19 mouse cellular contexts compared by ENCODE assay signal in genomic region chr2:167902116-167902703, GRCm38 (mm10). TPM values are rescaled to one million over a fixed set of nuclear protein-coding genes. Genes with fewer than 3 reads are reported as not detected.
DNase-seq lines count a peak whose midpoint lies in the region; ATAC-seq and TF ChIP-seq lines count a peak whose summit lies in the region.
"Had no signal": no experiment of that assay in that cellular context is flagged by ENCODE, and none has a peak within 500 bp of the region (broad histone marks: within the 10 kb centered on the region; RNA-seq: fewer than 3 reads in every experiment).

No protein-coding gene starts in this region.

- no peak overlapping the region for H3K9ac ChIP-seq in limb, embryonic 15.5 days
- H3K9ac ChIP-seq in midbrain, embryonic 11.5 days (ENCODE audit: low read length): no peak overlapping the region
- no peak overlapping the region for H3K9ac ChIP-seq in midbrain, embryonic 13.5 days (replicated peaks)
- H3K9ac ChIP-seq in MEL (ENCODE audit: control insufficient read depth, low read depth, low read length, poor library complexity, severe bottlenecking): no peak overlapping the region
- H3K9ac ChIP-seq: midbrain, embryonic 15.5 days had no signal

- TF ChIP-seq CTCF in MEL (IDR thresholded peaks at IDR 0.05 in 2 of 3, conservative IDR thresholded peaks at IDR 0.05 in 1 of 3; ENCODE audit: control insufficient read depth in 1 of 3, insufficient read depth in 1 of 3, low read depth in 2 of 3, low read length in 3 of 3, poor library complexity in 1 of 3, severe bottlenecking in 1 of 3): peak; percentile 6 to 43 (median 38); a peak in 4 of 6 replicates

- 0 out of 2 replicates have a peak overlapping the region, but pooled peaks have one; percentile 43 for H3K27ac ChIP-seq in limb, embryonic 15.5 days
- no peak overlapping the region for H3K27ac ChIP-seq in limb, embryonic 10.5 days
- H3K27ac ChIP-seq in midbrain, embryonic 11.5 days (ENCODE audit: low read depth, low read length): no peak overlapping the region
- no peak overlapping the region for H3K27ac ChIP-seq in midbrain, embryonic 13.5 days
- no peak overlapping the region for H3K27ac ChIP-seq in MEL (ENCODE audit: control insufficient read depth, low read depth, low read length)
- H3K27ac ChIP-seq: left cerebral cortex, adult 2 months; midbrain, embryonic 15.5 days had no signal

- H3K27me3 ChIP-seq in limb, embryonic 15.5 days: no peaks in the 10 kb centered on the region
- peaks cover 30% of the 10 kb centered on the region for H3K27me3 ChIP-seq in limb, embryonic 10.5 days (ENCODE audit: low read depth, poor library complexity, severe bottlenecking)
- H3K27me3 ChIP-seq in midbrain, embryonic 11.5 days (ENCODE audit: control insufficient read depth, insufficient read depth, low read length): no peaks in the 10 kb centered on the region
- no peaks in the 10 kb centered on the region for H3K27me3 ChIP-seq in midbrain, embryonic 13.5 days
- H3K27me3 ChIP-seq in MEL (ENCODE audit: control insufficient read depth in 1 of 2, insufficient read depth in 2 of 2, low read length in 2 of 2): peaks cover 0 to 3% of the 10 kb centered on the region in 2 experiments; a peak in 2 of 4 replicates

- no peak for DNase-seq in limb, embryonic 10.5 days (ENCODE audit: low spot score)
- peak; percentile 47 for DNase-seq in midbrain, embryonic 11.5 days (ENCODE audit: low spot score, missing footprints)
- peak; percentile 35 for DNase-seq in MEL (ENCODE audit: low read depth, low spot score)
- no peak for DNase-seq in kidney, postnatal 10 days
- no peak for DNase-seq in adrenal gland, postnatal 14 days
- DNase-seq: adrenal gland, postnatal 10 days; cerebellum, adult 11-12 months; cerebellum, postnatal 14 days; gastrocnemius, postnatal 10 days; kidney, adult 8-10 months; thymus, postnatal 36 days had no signal

- no peaks in the 10 kb centered on the region for H3K79me2 ChIP-seq in MEL (ENCODE audit: control insufficient read depth, insufficient read depth, low read length, poor library complexity)

- no peak for TF ChIP-seq EP300 in MEL (IDR thresholded peaks at IDR 0.05; ENCODE audit: low read depth in 1 of 2, low read length in 2 of 2)

- H3K4me1 ChIP-seq in limb, embryonic 15.5 days: peaks cover 20% of the 10 kb centered on the region
- H3K4me1 ChIP-seq in limb, embryonic 10.5 days: peaks cover 15% of the 10 kb centered on the region
- H3K4me1 ChIP-seq in midbrain, embryonic 11.5 days (ENCODE audit: control insufficient read depth, insufficient read depth, low read length): no peaks in the 10 kb centered on the region
- 0 out of 2 replicates have a peak, but pooled peaks cover 3% of the 10 kb centered on the region for H3K4me1 ChIP-seq in midbrain, embryonic 13.5 days (replicated peaks)
- no peaks in the 10 kb centered on the region for H3K4me1 ChIP-seq in MEL (ENCODE audit: control insufficient read depth in 1 of 2, insufficient read depth in 2 of 2, low read length in 2 of 2)
- H3K4me1 ChIP-seq: midbrain, embryonic 15.5 days had no signal

- H3K9me3 ChIP-seq in limb, embryonic 15.5 days: no peaks in the 10 kb centered on the region
- no peaks in the 10 kb centered on the region for H3K9me3 ChIP-seq in limb, embryonic 10.5 days (replicated peaks)
- no peaks in the 10 kb centered on the region for H3K9me3 ChIP-seq in midbrain, embryonic 11.5 days (ENCODE audit: control insufficient read depth, low read length)
- no peaks in the 10 kb centered on the region for H3K9me3 ChIP-seq in midbrain, embryonic 13.5 days
- no peaks in the 10 kb centered on the region for H3K9me3 ChIP-seq in MEL (replicated peaks; ENCODE audit: insufficient read depth, low read length)
- H3K9me3 ChIP-seq: midbrain, embryonic 15.5 days had no signal

- TF ChIP-seq RAD21 in MEL (IDR thresholded peaks at IDR 0.05; ENCODE audit: low read depth, low read length): peak; percentile 12

- ATAC-seq in limb, embryonic 15.5 days (ENCODE audit: insufficient number of reproducible peaks, low FRiP score, low TSS enrichment, low read depth): no peak
- no peak for ATAC-seq in midbrain, embryonic 11.5 days (ENCODE audit: low FRiP score)
- ATAC-seq in midbrain, embryonic 13.5 days: no peak
- ATAC-seq: activated CD4-positive, CD25-positive, alpha-beta regulatory T cell, adult 4 months; CD4-positive, CD25-positive, alpha-beta regulatory T cell, adult 4 months; forebrain, embryonic 16.5 days; midbrain, embryonic 15.5 days had no signal

- no peak overlapping the region for H3K4me2 ChIP-seq in limb, embryonic 15.5 days
- no peak overlapping the region for H3K4me2 ChIP-seq in midbrain, embryonic 11.5 days
- no peak overlapping the region for H3K4me2 ChIP-seq in midbrain, embryonic 13.5 days (replicated peaks)
- H3K4me2 ChIP-seq: midbrain, embryonic 15.5 days had no signal

- 55% methylated on average over 9 of the region's 9 CpGs for WGBS in limb, embryonic 15.5 days
- WGBS in limb, embryonic 10.5 days: 63% methylated on average over 9 of the region's 9 CpGs
- 68% methylated on average over 9 of the region's 9 CpGs for WGBS in midbrain, embryonic 11.5 days
- WGBS in midbrain, embryonic 13.5 days: 73% methylated on average over 9 of the region's 9 CpGs

- no peaks in the 10 kb centered on the region for H3K36me3 ChIP-seq in limb, embryonic 15.5 days
- H3K36me3 ChIP-seq in limb, embryonic 10.5 days: no peaks in the 10 kb centered on the region
- H3K36me3 ChIP-seq in midbrain, embryonic 11.5 days (ENCODE audit: control insufficient read depth, insufficient read depth, low read length): no peaks in the 10 kb centered on the region
- no peaks in the 10 kb centered on the region for H3K36me3 ChIP-seq in midbrain, embryonic 13.5 days
- H3K36me3 ChIP-seq in MEL (ENCODE audit: control insufficient read depth in 1 of 2, insufficient read depth in 2 of 2, low read length in 2 of 2): no peaks in the 10 kb centered on the region
- H3K36me3 ChIP-seq: midbrain, embryonic 15.5 days had no signal

- no peak overlapping the region for H3K4me3 ChIP-seq in limb, embryonic 15.5 days
- no peak overlapping the region for H3K4me3 ChIP-seq in limb, embryonic 10.5 days
- H3K4me3 ChIP-seq in midbrain, embryonic 11.5 days (ENCODE audit: low read depth, low read length): no peak overlapping the region
- no peak overlapping the region for H3K4me3 ChIP-seq in midbrain, embryonic 13.5 days (replicated peaks)
- H3K4me3 ChIP-seq in MEL (ENCODE audit: control insufficient read depth in 1 of 2, insufficient read depth in 1 of 2, low read depth in 2 of 2, low read length in 2 of 2): no peak overlapping the region
- H3K4me3 ChIP-seq: left cerebral cortex, adult 2 months; midbrain, embryonic 15.5 days; myocyte had no signal

- no peak for TF ChIP-seq POLR2A in MEL (IDR thresholded peaks at IDR 0.05; ENCODE audit: control insufficient read depth in 1 of 2, insufficient read depth in 1 of 2, low read depth in 1 of 2, low read length in 2 of 2, poor library complexity in 1 of 2)

TF ChIP-seq in MEL, 35 proteins besides CTCF, POLR2A, EP300 and RAD21:
- TF ChIP-seq MXI1 (IDR thresholded peaks at IDR 0.05; ENCODE audit: low read depth, low read length) (no peak), MAFK (IDR thresholded peaks at IDR 0.05; ENCODE audit: borderline replicate concordance, low read depth, low read length) (no peak), USF2 (IDR thresholded peaks at IDR 0.05; ENCODE audit: borderline replicate concordance in 1 of 2, insufficient read depth in 1 of 2, low read depth in 1 of 2, low read length in 2 of 2) (no peak), ZKSCAN1 (IDR thresholded peaks at IDR 0.05; ENCODE audit: low read depth, low read length) (no peak), SMC3 (IDR thresholded peaks at IDR 0.05; ENCODE audit: low read depth, low read length) (peak; percentile 25), TCF12 (IDR thresholded peaks at IDR 0.05; ENCODE audit: low read depth, low read length) (no peak), USF1 (IDR thresholded peaks at IDR 0.05; ENCODE audit: low read depth, low read length) (no peak), JUND (IDR thresholded peaks at IDR 0.05; ENCODE audit: low read depth, low read length) (no peak)
TF ChIP-seq in MEL: peak in this region for 1.

RNA-seq across cellular contexts. Expression of gene Ptpn1, which starts 29.6 kb away (rescaled TPM):
- 50.2 and 55.6 TPM in 2 replicates for polyA plus RNA-seq in limb, embryonic 15.5 days (2015; fragmentation: Nextera tagmentation; extraction: Ambion mirVana)
- 56.4 and 62.2 TPM in 2 replicates for polyA plus RNA-seq in limb, embryonic 10.5 days (2016; fragmentation: Nextera tagmentation; extraction: Ambion mirVana)
- polyA plus RNA-seq in midbrain, embryonic 11.5 days (2014; fragmentation: Nextera tagmentation; extraction: Ambion mirVana): 89.8 and 92.6 TPM in 2 replicates
- 102 and 105 TPM in 2 replicates for polyA plus RNA-seq in midbrain, embryonic 13.5 days (2015; fragmentation: Nextera tagmentation; extraction: Ambion mirVana)
- total RNA-seq in MEL (2012; rRNA removed): 55.3 and 55.9 TPM in 2 replicates
- 10 to 100 TPM in 1 of 2 experiments, not detected in 1; 62.9 TPM for polyA plus RNA-seq in MEL (2012; ENCODE audit: insufficient read depth in 1 of 2, insufficient read length in 2 of 2, low read depth in 1 of 2, low replicate concordance in 2 of 2, missing spikeins in 1 of 2)
- 48.2 and 54.3 TPM in 2 replicates for total RNA-seq in adrenal gland, postnatal 14 days (2021)

Comparison
In these comparisons a context has a peak if more than half of its experiments do, and no peak if none do; other contexts are left out.
1. DNase-seq: peak in midbrain, embryonic 11.5 days (single experiment) and MEL (single experiment); none in limb, embryonic 10.5 days (single experiment), kidney, postnatal 10 days (single experiment) and adrenal gland, postnatal 14 days (single experiment).